Mouse (Mus musculus) neutrophil, adult 65 days (primary cell): ENCODE results near the gene Akr1c19. TPM values are rescaled to one million over a fixed set of nuclear protein-coding genes. Genes with fewer than 3 reads are reported as not detected.

Source experiments
- total RNA-seq: library from RNA; stranded (reverse); gene quantifications from 2 replicates; pipeline ENCODE4 v1.2.4, GENCODE M21; 2023

Akr1c19 gene
- not detected in 2 replicates for total RNA-seq

DNA sequence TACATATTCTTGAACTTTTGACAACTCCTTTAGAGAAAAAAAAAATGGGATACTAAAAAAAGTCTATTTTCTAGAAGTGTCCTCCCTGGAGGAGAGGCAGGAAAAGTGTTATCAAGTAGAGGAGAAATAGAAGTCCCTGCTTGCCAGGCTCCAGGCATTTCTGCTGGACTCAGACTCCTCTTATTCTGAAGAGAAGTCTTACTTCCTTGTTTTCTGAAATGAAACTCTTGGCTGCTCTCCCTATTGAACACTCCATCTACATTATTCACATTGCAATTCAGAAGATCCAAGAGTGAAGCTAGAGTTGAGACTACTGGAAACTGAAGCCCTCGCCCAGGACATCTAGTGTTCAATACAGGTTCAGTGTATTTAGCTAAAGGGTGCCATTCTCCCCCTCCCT, at the start of gene Akr1c19:
Gene Akr1c19, plus strand, starts transcription at position 260 of the 400 bp plus-strand sequence.

DNA sequence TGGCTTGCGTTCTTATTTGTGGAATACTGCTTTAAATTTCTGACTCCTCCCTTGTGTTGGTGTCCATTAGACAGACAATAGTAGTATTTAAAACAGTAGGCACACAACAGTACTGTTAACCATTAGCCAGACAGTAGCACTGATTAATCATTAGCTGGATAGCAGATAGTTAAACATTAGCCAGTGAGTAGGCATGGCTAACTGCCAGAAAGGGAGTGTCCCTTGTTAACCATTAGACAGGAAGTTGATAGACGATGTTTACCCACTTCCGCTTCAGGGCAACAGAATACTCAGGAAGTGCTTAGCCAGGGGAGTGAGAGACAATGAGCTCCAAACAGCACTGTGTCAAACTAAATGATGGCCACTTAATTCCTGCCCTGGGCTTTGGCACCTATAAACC, 37.6 kb upstream of the Akr1c19 start, which contains the start of gene Akr1c13:
Gene Akr1c13, plus strand, starts transcription at position 247 of the 400 bp plus-strand sequence.

GRCm38 (mm10) chr13:4279284-4279683, 50.8 kb downstream of the Akr1c19 start, which contains the start of gene Akr1c12:
Gene Akr1c12, minus strand, starts transcription at chr13:4279433.

Other genes with a start within 250 kb of the Akr1c19 start
- gene Akr1c14, start 179.7 kb upstream of the Akr1c19 start, total RNA-seq = not detected in 2 replicates
- gene Akr1c18, start 78.0 kb upstream of the Akr1c19 start, total RNA-seq = 0.36 and 1.2 TPM in 2 replicates
- gene Akr1c13, start 37.5 kb upstream of the Akr1c19 start, total RNA-seq = 5.3 and 6.9 TPM in 2 replicates
- gene Akr1c12, start 50.7 kb downstream of the Akr1c19 start, total RNA-seq = not detected in 2 replicates
- gene Akr1c6, start 205.6 kb downstream of the Akr1c19 start, total RNA-seq = not detected in 2 replicates